Mouse (Mus musculus) cerebellum, adult 11-12 months (tissue): ENCODE results near the gene Cbr4.

Source experiments
- DNase-seq: peaks from one replicate; pipeline ENCODE4 v3.0.0; 2022

The Cbr4 gene

GRCm38 (mm10) chr8:61552221-61552620, 64.7 kb downstream of the Cbr4 start:
- DNase-seq: no peak

GRCm38 (mm10) chr8:61552755-61553402, 65.3 kb downstream of the Cbr4 start:
- DNase-seq: no peak

GRCm38 (mm10) chr8:61555343-61555742, 67.8 kb downstream of the Cbr4 start:
- no peak for DNase-seq

- DNase-seq: no peak
Measured at GRCm38 (mm10) chr8:61556219-61556618, 68.7 kb downstream of the Cbr4 start.
